Mouse (Mus musculus) stomach, embryonic 16.5 days (tissue): ENCODE results near the gene Vcam1. TPM values are rescaled to one million over a fixed set of nuclear protein-coding genes. Genes with fewer than 3 reads are reported as not detected.
A peak's percentile ranks its signal among the peaks of the same experiment; 100 is the strongest.

ENCODE experiments used
- ATAC-seq: fragments of 200-750 bp; cut with Nextera tagmentation; 2 replicates; pipeline ENCODE4 v1.8.0; 2017; ENCODE audit warnings: moderate number of reproducible peaks, moderate TSS enrichment; ENCODE audit not compliant: insufficient read depth, low FRiP score
- H3K27ac ChIP-seq: fragments of 300-500 bp; sonication (generic); 2 replicates; pipeline ENCODE4 v1.5.1; 2014; ENCODE audit warnings: low read length
- H3K27me3 ChIP-seq: fragments of 300-500 bp; sonication (generic); 2 replicates; pipeline ENCODE4 v1.6.1; 2014; ENCODE audit warnings: low read length, control low read depth, mixed read lengths; ENCODE audit not compliant: control insufficient read depth, insufficient read depth
- H3K36me3 ChIP-seq: fragments of 300-500 bp; sonication (generic); 2 replicates; pipeline ENCODE4 v1.6.1; 2014; ENCODE audit warnings: low read length; ENCODE audit not compliant: control insufficient read depth, insufficient read depth
- H3K4me1 ChIP-seq: fragments of 300-500 bp; sonication (generic); 2 replicates; pipeline ENCODE4 v1.6.1; 2014; ENCODE audit warnings: low read length, control low read depth, mixed read lengths; ENCODE audit not compliant: control insufficient read depth, insufficient read depth
- H3K4me2 ChIP-seq: fragments of 300-500 bp; sonication (generic); 2 replicates; pipeline ENCODE4 v1.6.1; 2014; ENCODE audit warnings: low read depth, low read length, mixed read lengths
- H3K4me3 ChIP-seq: fragments of 300-500 bp; sonication (generic); replicated peaks from 2 replicates; pipeline ENCODE4 v1.5.1; 2014; ENCODE audit warnings: mild to moderate bottlenecking, low read length
- H3K9ac ChIP-seq: fragments of 300-500 bp; sonication (generic); 2 replicates; pipeline ENCODE4 v1.6.1; 2014; ENCODE audit warnings: low read length
- H3K9me3 ChIP-seq: fragments of 300-500 bp; sonication (generic); replicated peaks from 2 replicates; pipeline ENCODE4 v1.6.1; 2016; ENCODE audit warnings: low read length, control low read depth; ENCODE audit not compliant: control insufficient read depth
- WGBS: fragments of 180-500 bp; shearing (Covaris S2); extraction: QIAGEN DNeasy Blood & Tissue Kit; methylation state at CpG from one replicate; pipeline ENCODE4 v1.1.7; 2014; 5-methylcytosine and 5-hydroxymethylcytosine counted together
- polyA plus RNA-seq: library from polyadenylated mRNA; unstranded; fragments of >200 nt; fragmentation: Nextera tagmentation; extraction: Ambion mirVana; gene quantifications from 2 replicates; pipeline ENCODE4 v1.2.1, GENCODE M21; 2015

Vcam1 gene
- polyA plus RNA-seq, 1 experiment from 2014 or later, result 65.7 TPM

DNA sequence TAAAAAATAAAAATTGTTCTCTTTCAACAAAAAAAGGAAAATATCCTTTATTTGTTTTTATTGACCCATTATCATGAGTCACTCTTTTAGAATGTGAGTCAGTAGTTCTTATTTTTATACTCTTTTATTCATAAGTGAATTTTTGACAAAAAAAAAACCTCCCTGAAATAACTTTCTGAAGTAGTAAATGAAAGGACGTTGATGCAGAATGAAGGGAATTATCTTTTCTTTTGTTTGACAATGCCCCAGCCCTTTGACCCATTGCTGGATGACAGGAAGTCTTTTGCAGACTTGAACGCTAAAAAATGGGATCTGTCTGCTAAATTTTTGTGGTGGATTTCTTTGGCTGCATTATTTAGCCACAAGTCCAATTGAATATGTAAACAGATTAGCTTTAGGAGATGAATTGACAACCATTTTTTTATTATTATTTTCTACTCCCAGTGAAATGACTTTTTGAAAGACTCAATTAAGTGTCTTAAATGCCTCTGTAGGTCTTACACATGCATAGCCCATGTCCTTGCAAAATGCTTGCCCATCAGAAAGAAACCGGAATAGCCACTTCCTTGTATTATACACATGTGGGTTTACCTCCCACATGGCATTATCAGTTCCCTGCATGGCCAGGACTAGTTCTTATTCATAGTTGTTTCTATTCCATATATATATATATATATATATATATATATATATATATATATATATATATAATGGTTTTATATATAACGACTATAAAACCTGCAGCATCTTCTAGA is 530 bp upstream of the Vcam1 start:
- no peaks in the 10 kb centered on the region for H3K9me3 ChIP-seq
- no peaks in the 10 kb centered on the region for H3K36me3 ChIP-seq
- H3K4me2 ChIP-seq, result peak overlapping the region; percentile 49
- 0 out of 2 replicates have a peak, but pooled peaks cover 12% of the 10 kb centered on the region for H3K4me1 ChIP-seq
- 43% methylated on average over 4 of the region's 4 CpGs for WGBS
- no peak overlapping the region for H3K4me3 ChIP-seq
- no peak overlapping the region for H3K9ac ChIP-seq
- no peak overlapping the region for H3K27ac ChIP-seq
- ATAC-seq, result no peak
- H3K27me3 ChIP-seq, result no peaks in the 10 kb centered on the region

DNA sequence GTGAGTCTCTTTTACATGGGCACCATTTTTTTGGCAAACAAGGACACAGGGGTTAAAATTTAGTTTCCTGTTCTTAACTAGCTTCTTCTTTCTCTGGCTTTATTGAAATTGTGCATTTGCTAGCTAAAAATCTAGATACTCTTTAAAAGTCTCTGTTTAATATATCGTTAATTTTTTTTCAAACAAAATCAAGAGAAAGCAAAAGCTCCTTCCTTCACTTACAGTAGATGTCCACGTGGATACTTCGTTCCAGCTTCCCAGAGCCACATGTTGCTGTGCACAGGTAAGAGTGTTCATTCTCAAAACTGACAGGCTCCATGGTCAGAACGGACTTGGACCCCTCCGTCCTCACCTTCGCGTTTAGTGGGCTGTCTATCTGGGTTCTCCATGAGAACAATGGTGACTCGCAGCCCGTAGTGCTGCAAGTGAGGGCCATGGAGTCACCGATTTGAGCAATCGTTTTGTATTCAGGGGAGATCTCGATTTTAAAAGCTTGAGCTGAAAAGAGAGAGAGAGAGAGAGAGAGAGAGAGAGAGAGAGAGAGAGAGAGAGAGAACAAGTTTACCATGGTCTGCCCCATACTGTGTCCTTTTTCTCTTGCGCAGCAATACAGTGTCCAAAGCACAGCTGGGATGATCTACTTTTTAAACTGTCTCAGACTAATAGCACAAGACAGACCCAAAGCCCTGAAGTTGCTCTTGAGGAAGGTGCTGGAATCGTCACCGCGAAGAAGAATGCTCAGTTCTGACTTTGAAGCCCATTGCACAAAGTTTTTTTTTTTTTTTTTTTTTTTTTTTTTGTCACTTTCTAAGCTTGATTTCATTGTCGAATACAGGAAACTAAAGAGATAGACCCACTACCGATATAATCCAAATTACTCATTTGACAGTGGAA is 930 bp downstream of the Vcam1 start:
- peak overlapping the region; percentile 49 for H3K4me2 ChIP-seq
- H3K4me1 ChIP-seq, result 0 out of 2 replicates have a peak, but pooled peaks cover 12% of the 10 kb centered on the region
- peak overlapping the region; percentile 70 for H3K9ac ChIP-seq
- peak overlapping the region; percentile 51 for H3K4me3 ChIP-seq
- no peaks in the 10 kb centered on the region for H3K9me3 ChIP-seq
- H3K27ac ChIP-seq, result peak overlapping the region; percentile 62
- ATAC-seq, result no peak
- H3K27me3 ChIP-seq, result no peaks in the 10 kb centered on the region
- WGBS, result 59% methylated on average over 18 of the region's 18 CpGs
- H3K36me3 ChIP-seq, result 0 out of 2 replicates have a peak, but pooled peaks cover 5% of the 10 kb centered on the region

DNA sequence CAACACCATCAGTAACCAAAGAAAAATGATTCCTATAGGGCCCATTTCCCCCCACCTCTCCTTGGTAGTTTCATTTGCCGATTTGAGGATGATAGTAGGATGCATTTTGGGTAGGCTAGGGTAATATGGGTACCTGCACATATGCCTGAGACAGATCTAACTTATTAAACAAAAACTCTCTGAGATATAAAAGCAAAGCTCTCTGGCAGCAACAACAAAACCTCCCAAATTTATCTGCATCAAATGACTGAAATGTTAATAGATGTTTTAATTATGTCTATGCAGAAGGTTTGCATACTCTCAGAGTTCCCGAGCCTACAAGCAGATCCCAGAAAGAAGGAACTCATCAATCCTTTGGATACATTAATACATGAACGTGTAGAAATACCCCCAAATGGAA is 1.7 kb downstream of the Vcam1 start:
- H3K9me3 ChIP-seq, result no peaks in the 10 kb centered on the region
- H3K4me3 ChIP-seq, result peak overlapping the region; percentile 51
- peak overlapping the region; percentile 49 for H3K4me2 ChIP-seq
- H3K36me3 ChIP-seq, result 0 out of 2 replicates have a peak, but pooled peaks cover 5% of the 10 kb centered on the region
- 44% methylated on average over 3 of the region's 3 CpGs for WGBS
- H3K27me3 ChIP-seq, result no peaks in the 10 kb centered on the region
- no peak for ATAC-seq
- no peak overlapping the region for H3K27ac ChIP-seq
- H3K4me1 ChIP-seq, result 0 out of 2 replicates have a peak, but pooled peaks cover 12% of the 10 kb centered on the region
- no peak overlapping the region for H3K9ac ChIP-seq

DNA sequence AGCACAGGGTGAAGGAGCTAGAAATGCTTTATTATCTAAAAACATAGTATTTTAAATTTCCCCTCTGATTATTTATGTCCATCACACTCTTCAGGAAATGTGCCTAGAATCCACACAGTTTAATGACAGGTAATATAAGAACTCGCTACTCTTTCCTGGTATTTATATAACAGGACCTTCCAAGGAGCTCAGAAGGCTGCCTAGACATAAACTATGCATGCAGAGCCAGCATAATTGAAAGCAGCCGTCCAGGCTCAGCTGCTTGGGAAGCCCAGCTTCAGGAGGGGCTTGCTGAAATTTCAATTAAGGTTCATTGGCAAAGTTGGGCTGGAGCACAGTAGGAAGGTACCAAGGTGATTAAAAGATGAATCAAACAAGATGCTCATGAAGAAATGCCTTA is 2.2 kb downstream of the Vcam1 start:
- Histone ChIP-seq H3K27me3 (no peaks in the 10 kb centered on the region), H3K36me3 (0 out of 2 replicates have a peak, but pooled peaks cover 5% of the 10 kb centered on the region), H3K4me3 (peak overlapping the region; percentile 30), H3K4me2 (peak overlapping the region; percentile 38), H3K9me3 (no peaks in the 10 kb centered on the region), H3K4me1 (0 out of 2 replicates have a peak, but pooled peaks cover 12% of the 10 kb centered on the region), H3K9ac (peak overlapping the region; percentile 63), H3K27ac (no peak overlapping the region)
- no peak for ATAC-seq
- 28% methylated on average over 2 of the region's 2 CpGs for WGBS

DNA sequence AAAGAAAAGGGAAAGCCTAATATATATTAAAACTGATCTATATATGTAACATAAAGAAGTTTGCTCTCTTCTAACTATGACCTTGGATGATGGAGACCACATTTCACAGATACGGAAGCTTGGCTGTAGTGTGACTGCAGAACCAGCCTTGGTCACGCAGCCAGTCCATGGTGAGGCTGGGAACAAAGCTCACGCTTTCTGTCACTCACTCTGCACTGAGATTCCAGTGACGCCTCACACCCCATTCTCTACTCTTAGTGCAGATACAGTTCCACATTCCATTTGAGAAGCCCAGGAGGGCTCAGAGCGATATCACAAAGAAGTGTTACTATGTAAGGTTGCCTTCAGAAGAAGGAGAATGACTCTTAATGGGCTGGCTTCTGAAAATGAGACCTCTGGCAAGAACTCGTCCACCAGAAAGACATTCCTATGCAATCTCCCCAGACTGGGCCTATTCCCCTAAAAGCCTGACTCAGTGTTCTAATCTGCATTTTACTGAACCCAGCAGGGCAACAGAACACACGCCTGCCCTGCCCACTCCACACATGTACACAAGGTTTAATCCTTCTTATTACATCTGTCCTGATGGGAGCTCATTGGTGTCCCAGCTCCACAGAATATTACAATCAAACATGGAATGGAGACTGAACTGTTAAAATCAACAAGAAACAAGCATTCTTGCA is 2.8 kb downstream of the Vcam1 start:
- H3K4me3 ChIP-seq, result peak overlapping the region; percentile 30
- WGBS, result 62% methylated on average over 7 of the region's 7 CpGs
- 0 out of 2 replicates have a peak, but pooled peaks cover 5% of the 10 kb centered on the region for H3K36me3 ChIP-seq
- ATAC-seq, result no peak
- H3K4me1 ChIP-seq, result 0 out of 2 replicates have a peak, but pooled peaks cover 12% of the 10 kb centered on the region
- H3K27me3 ChIP-seq, result no peaks in the 10 kb centered on the region
- no peak overlapping the region for H3K27ac ChIP-seq
- no peaks in the 10 kb centered on the region for H3K9me3 ChIP-seq
- peak overlapping the region; percentile 38 for H3K4me2 ChIP-seq
- peak overlapping the region; percentile 50 for H3K9ac ChIP-seq

DNA sequence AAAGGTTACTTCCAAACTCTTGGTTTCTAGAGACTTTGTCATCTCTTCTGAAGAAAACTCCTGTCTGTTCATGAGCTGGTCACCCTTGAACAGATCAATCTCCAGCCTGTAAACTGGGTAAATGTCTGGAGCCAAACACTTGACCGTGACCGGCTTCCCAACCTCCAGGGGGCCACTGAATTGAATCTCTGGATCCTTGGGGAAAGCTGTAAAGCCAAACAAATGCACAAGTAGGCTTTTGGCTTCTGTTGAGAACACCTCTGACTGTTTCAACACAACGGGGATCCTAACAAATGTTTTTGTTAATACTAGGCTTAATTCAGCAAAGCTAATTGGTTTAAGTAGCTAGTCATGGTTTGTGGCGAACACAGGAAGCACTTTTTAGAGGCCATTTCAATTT is 3.4 kb downstream of the Vcam1 start:
- Histone ChIP-seq H3K4me2 (peak overlapping the region; percentile 38), H3K27me3 (no peaks in the 10 kb centered on the region), H3K4me3 (peak overlapping the region; percentile 9; the same call in 1 of the 2 replicates), H3K27ac (no peak overlapping the region), H3K4me1 (peaks cover 13% of the 10 kb centered on the region; the same call in 1 of the 2 replicates), H3K36me3 (0 out of 2 replicates have a peak, but pooled peaks cover 5% of the 10 kb centered on the region), H3K9me3 (no peaks in the 10 kb centered on the region), H3K9ac (no peak overlapping the region)
- no peak for ATAC-seq
- WGBS, result 55% methylated on average over 4 of the region's 4 CpGs

DNA sequence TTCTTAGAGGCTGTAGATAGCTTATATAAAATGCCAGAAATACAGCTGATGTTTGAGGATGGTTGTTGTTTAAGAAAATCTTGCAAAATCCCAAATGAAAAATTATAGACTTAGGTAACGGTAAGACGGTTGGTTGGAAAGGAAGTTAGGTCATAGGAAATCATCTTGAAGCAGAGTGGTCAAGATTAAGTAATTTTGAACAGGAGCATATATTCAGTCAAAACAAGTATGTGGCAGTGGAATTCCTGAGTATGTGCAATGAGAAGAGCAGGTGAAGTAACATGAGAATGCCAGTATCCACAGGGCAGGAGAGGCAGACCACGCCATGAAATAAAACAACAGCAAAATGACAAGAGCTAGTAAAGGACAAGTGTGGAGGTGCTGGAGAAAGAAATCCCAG is 5.7 kb downstream of the Vcam1 start:
- Histone ChIP-seq H3K9me3 (no peaks in the 10 kb centered on the region), H3K27ac (no peak overlapping the region), H3K9ac (no peak overlapping the region), H3K4me1 (peaks cover 6% of the 10 kb centered on the region; the same call in 1 of the 2 replicates), H3K36me3 (0 out of 2 replicates have a peak, but pooled peaks cover 5% of the 10 kb centered on the region), H3K27me3 (no peaks in the 10 kb centered on the region), H3K4me2 (no peak overlapping the region), H3K4me3 (no peak overlapping the region)
- WGBS, result 88% methylated on average over 3 of the region's 3 CpGs
- no peak for ATAC-seq

DNA sequence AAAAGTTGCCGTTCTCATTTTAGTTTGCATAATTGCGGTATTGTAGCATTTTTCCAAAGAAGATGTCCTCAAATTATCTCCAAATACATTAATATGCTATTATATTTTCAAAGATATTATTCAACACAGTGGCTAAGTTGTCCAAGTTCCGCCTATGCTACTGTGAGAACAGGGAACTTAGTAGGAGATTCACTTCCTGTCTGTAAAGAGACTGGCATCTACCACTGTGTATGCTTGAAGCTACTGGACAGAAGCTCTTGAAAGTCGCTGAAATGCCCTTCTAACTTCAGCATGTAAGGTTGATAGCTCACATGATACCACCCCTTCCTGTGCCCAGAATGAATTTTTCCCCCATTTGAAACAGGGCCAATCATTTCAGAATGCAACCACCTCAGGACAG is 6.8 kb downstream of the Vcam1 start:
- ATAC-seq, result no peak
- no peak overlapping the region for H3K27ac ChIP-seq
- whole genome bisulfite sequencing, result 79% methylated on average over 4 of the region's 4 CpGs

More for the DNA sequence above, 6.8 kb downstream of the Vcam1 start:
- H3K27me3 ChIP-seq, result no peaks in the 10 kb centered on the region
- 0 out of 2 replicates have a peak, but pooled peaks cover 5% of the 10 kb centered on the region for H3K36me3 ChIP-seq
- H3K9ac ChIP-seq, result no peak overlapping the region
- peaks cover 6% of the 10 kb centered on the region; the same call in 1 of the 2 replicates for H3K4me1 ChIP-seq
- H3K4me3 ChIP-seq, result no peak overlapping the region
- no peak overlapping the region for H3K4me2 ChIP-seq
- H3K9me3 ChIP-seq, result no peaks in the 10 kb centered on the region
